In genomic region chr7:25815571-25815970, GRCm38 (mm10) we compare ENCODE assay signal across 9 mouse cellular contexts. TPM values are rescaled to one million over a fixed set of nuclear protein-coding genes. Genes with fewer than 3 reads are reported as not detected.
DNase-seq lines count a peak whose midpoint lies in the region; ATAC-seq and TF ChIP-seq lines count a peak whose summit lies in the region.
"Had no signal": no experiment of that assay in that cellular context is flagged by ENCODE, and none has a peak within 500 bp of the region (broad histone marks: within the 10 kb centered on the region; RNA-seq: fewer than 3 reads in every experiment).

No protein-coding gene starts in this region.

- no peak for DNase-seq in frontal cortex, postnatal 10 days (ENCODE audit: low spot score in 2 of 2)
- DNase-seq in lung, embryonic 14.5 days, result no peak
- no peak for DNase-seq in lung, postnatal 14 days
- DNase-seq in left cerebral cortex, postnatal 36 days (ENCODE audit: low spot score in 2 of 2), result no peak
- no peak for DNase-seq in layer of hippocampus, postnatal 25 days (ENCODE audit: extremely low spot score in 1 of 2, low spot score in 1 of 2)
- DNase-seq: cerebellum, adult 18-20 months had no signal

- WGBS in lung, embryonic 14.5 days, result 21% methylated on average over 7 of the region's 7 CpGs
- 12% methylated on average over 7 of the region's 7 CpGs for WGBS in intestine, postnatal 0 days
- WGBS in olfactory bulb, adult 2 months, result 16% methylated on average over 7 of the region's 7 CpGs

- no peaks in the 10 kb centered on the region for H3K9me3 ChIP-seq in lung, embryonic 14.5 days (ENCODE audit: low read depth, low read length)
- no peaks in the 10 kb centered on the region for H3K9me3 ChIP-seq in intestine, postnatal 0 days (ENCODE audit: control insufficient read depth)

- TF ChIP-seq CTCF in lung, embryonic 14.5 days (IDR thresholded peaks at IDR 0.05; ENCODE audit: low read depth), result no peak
- TF ChIP-seq CTCF in intestine, postnatal 0 days (IDR thresholded peaks at IDR 0.05; ENCODE audit: low read depth), result no peak
- no peak for TF ChIP-seq CTCF in olfactory bulb, adult 2 months (IDR thresholded peaks at IDR 0.05; ENCODE audit: insufficient read depth, low read depth, low read length)

- peak overlapping the region; percentile 72 for H3K4me2 ChIP-seq in lung, embryonic 14.5 days
- H3K4me2 ChIP-seq in intestine, postnatal 0 days (replicated peaks; ENCODE audit: low read depth), result peak overlapping the region; percentile 77

- intact Hi-C loops in left cerebral cortex, postnatal 36 days (cut with DNase I), result no loop called here

- peaks cover 8% of the 10 kb centered on the region; the same call in 1 of the 2 replicates for H3K4me1 ChIP-seq in lung, embryonic 14.5 days (ENCODE audit: insufficient read depth)
- H3K4me1 ChIP-seq in intestine, postnatal 0 days (replicated peaks; ENCODE audit: control insufficient read depth, insufficient read depth, low read length), result no peaks in the 10 kb centered on the region
- peaks cover 21% of the 10 kb centered on the region for H3K4me1 ChIP-seq in olfactory bulb, adult 2 months (ENCODE audit: control insufficient read depth, insufficient read depth, low read length)

- peak overlapping the region; percentile 39 for H3K4me3 ChIP-seq in lung, embryonic 14.5 days (ENCODE audit: low read depth, low read length)
- peak overlapping the region; percentile 47; the same call in 1 of the 2 replicates for H3K4me3 ChIP-seq in intestine, postnatal 0 days (ENCODE audit: low read depth, low read length)
- peak overlapping the region; percentile 59 for H3K4me3 ChIP-seq in olfactory bulb, adult 2 months (ENCODE audit: insufficient read depth, low read depth, low read length)

- no peaks in the 10 kb centered on the region for H3K36me3 ChIP-seq in lung, embryonic 14.5 days (ENCODE audit: insufficient read depth)
- no peaks in the 10 kb centered on the region for H3K36me3 ChIP-seq in intestine, postnatal 0 days (ENCODE audit: control insufficient read depth, insufficient read depth)

- ATAC-seq in frontal cortex, adult (ENCODE audit: low TSS enrichment), result peak; percentile 52; the same call in 1 of the 2 replicates
- no peak for ATAC-seq in lung, embryonic 14.5 days (ENCODE audit: insufficient read depth)
- ATAC-seq in intestine, postnatal 0 days, result no peak

- no peak for TF ChIP-seq POLR2A in olfactory bulb, adult 2 months (IDR thresholded peaks at IDR 0.05; ENCODE audit: insufficient read depth, low read depth, low read length)

- H3K9ac ChIP-seq in lung, embryonic 14.5 days, result 0 out of 2 replicates have a peak overlapping the region, but pooled peaks have one; percentile 47
- H3K9ac ChIP-seq in intestine, postnatal 0 days (ENCODE audit: low read depth, low read length), result peak overlapping the region; percentile 13; the same call in 1 of the 2 replicates

- peaks cover 20% of the 10 kb centered on the region for H3K27me3 ChIP-seq in lung, embryonic 14.5 days (ENCODE audit: insufficient read depth, low read length)
- no peaks in the 10 kb centered on the region for H3K27me3 ChIP-seq in intestine, postnatal 0 days (replicated peaks; ENCODE audit: control insufficient read depth, insufficient read depth, low read length)

- H3K27ac ChIP-seq in lung, embryonic 14.5 days (ENCODE audit: low read depth), result no peak overlapping the region
- H3K27ac ChIP-seq in intestine, postnatal 0 days (ENCODE audit: low read depth, low read length), result no peak overlapping the region
- no peak overlapping the region for H3K27ac ChIP-seq in olfactory bulb, adult 2 months (ENCODE audit: insufficient read depth, low read depth, low read length)

RNA-seq across cellular contexts. Expression of gene Cyp2s1, which starts 1.1 kb away (rescaled TPM):
- polyA plus RNA-seq in lung, embryonic 14.5 days (2014; fragmentation: Nextera tagmentation; extraction: Ambion mirVana), result 3.2 and 3.8 TPM in 2 replicates
- polyA plus RNA-seq in intestine, postnatal 0 days (2015; fragmentation: Nextera tagmentation; extraction: Ambion mirVana), result 9.7 and 11.6 TPM in 2 replicates
- polyA plus RNA-seq in olfactory bulb, adult 2 months (2012; ENCODE audit: insufficient read depth, insufficient read length, low replicate concordance, missing spikeins), result not detected in 2 replicates
- total RNA-seq in left cerebral cortex, postnatal 36 days (2021), result 1 to 10 TPM; 2.9 to 3.8 TPM
- total RNA-seq in layer of hippocampus, postnatal 25 days (2021), result 1 to 10 TPM; 1.2 to 1.3 TPM

RNA-seq across cellular contexts. Expression of gene Axl, which starts 27.1 kb away (rescaled TPM):
- 44.1 and 46.5 TPM in 2 replicates for polyA plus RNA-seq in lung, embryonic 14.5 days (2014; fragmentation: Nextera tagmentation; extraction: Ambion mirVana)
- 52.1 and 58.8 TPM in 2 replicates for polyA plus RNA-seq in intestine, postnatal 0 days (2015; fragmentation: Nextera tagmentation; extraction: Ambion mirVana)
- not detected in 2 replicates for polyA plus RNA-seq in olfactory bulb, adult 2 months (2012; ENCODE audit: insufficient read depth, insufficient read length, low replicate concordance, missing spikeins)
- total RNA-seq in left cerebral cortex, postnatal 36 days (2021), result 10 to 100 TPM; 40.2 to 41.7 TPM
- 10 to 100 TPM; 37.2 to 43.5 TPM for total RNA-seq in layer of hippocampus, postnatal 25 days (2021)
